Mouse (Mus musculus) right cerebral cortex, adult 18-20 months (tissue): ENCODE results near the gene Ankrd17.

ENCODE experiments used
- DNase-seq: peaks from one replicate; pipeline ENCODE4 v3.0.0; 2022; ENCODE audit warnings: mixed read lengths

The Ankrd17 gene

GRCm38 (mm10) chr5:90203168-90203567 lies 163.2 kb downstream of the Ankrd17 start:
- peak; percentile 33 for DNase-seq

- no peak for DNase-seq
Observed at GRCm38 (mm10) chr5:90202447-90203117, 163.8 kb downstream of the Ankrd17 start.

- DNase-seq, result no peak
Observed at GRCm38 (mm10) chr5:90199922-90200632, 166.3 kb downstream of the Ankrd17 start.

- DNase-seq, result peak; percentile 57
Observed at GRCm38 (mm10) chr5:90194831-90195230, 171.5 kb downstream of the Ankrd17 start.

GRCm38 (mm10) chr5:90182782-90183181 lies 183.6 kb downstream of the Ankrd17 start:
- DNase-seq, result no peak

- DNase-seq, result no peak
Observed at GRCm38 (mm10) chr5:90179094-90179493, 187.3 kb downstream of the Ankrd17 start.

- DNase-seq, result no peak
Observed at GRCm38 (mm10) chr5:90178116-90178515, 188.3 kb downstream of the Ankrd17 start.
